Mouse (Mus musculus) hindbrain, postnatal 0 days (tissue): ENCODE measurements around the gene Tlr4. TPM values are rescaled to one million over a fixed set of nuclear protein-coding genes. Genes with fewer than 3 reads are reported as not detected.

Source experiments
- ATAC-seq: fragments of 200-750 bp; cut with Nextera tagmentation; 2 replicates; pipeline ENCODE4 v1.8.0; 2017; ENCODE audit warnings: mild to moderate bottlenecking, moderate TSS enrichment, moderate library complexity
- DNase-seq: peaks from one replicate; pipeline ENCODE4 v3.0.0-alpha.2; 2015; ENCODE audit warnings: low spot score
- H3K27ac ChIP-seq: fragments of 300-500 bp; sonication (generic); 2 replicates; pipeline ENCODE4 v1.5.1; 2014; ENCODE audit warnings: mild to moderate bottlenecking
- H3K27me3 ChIP-seq: fragments of 300-500 bp; sonication (generic); 2 replicates; pipeline ENCODE4 v1.6.1; 2014; ENCODE audit warnings: low read length, mixed read lengths; ENCODE audit not compliant: insufficient read depth
- H3K36me3 ChIP-seq: fragments of 300-500 bp; sonication (generic); 2 replicates; pipeline ENCODE4 v1.6.1; 2014; ENCODE audit warnings: low read length, mixed read lengths; ENCODE audit not compliant: insufficient read depth
- H3K4me1 ChIP-seq: fragments of 300-500 bp; sonication (generic); 2 replicates; pipeline ENCODE4 v1.6.1; 2014; ENCODE audit warnings: antibody characterized with exemption, low read length, mixed read lengths; ENCODE audit not compliant: insufficient read depth
- H3K4me2 ChIP-seq: fragments of 300-500 bp; sonication (generic); 2 replicates; pipeline ENCODE4 v1.6.1; 2014; ENCODE audit warnings: low read depth, mild to moderate bottlenecking, low read length, moderate library complexity, mixed read lengths
- H3K4me3 ChIP-seq: fragments of 300-500 bp; sonication (generic); 2 replicates; pipeline ENCODE4 v1.5.1; 2014; ENCODE audit warnings: low read length
- H3K9ac ChIP-seq: fragments of 300-500 bp; sonication (generic); replicated peaks from 2 replicates; pipeline ENCODE4 v1.6.1; 2014; ENCODE audit warnings: mild to moderate bottlenecking, low read length, moderate library complexity, mixed read lengths
- H3K9me3 ChIP-seq: fragments of 300-500 bp; sonication (generic); 2 replicates; pipeline ENCODE4 v1.6.1; 2016; ENCODE audit warnings: low read length, mixed read lengths
- CTCF ChIP-seq: IDR thresholded peaks from 2 replicates; pipeline ENCODE4 v1.5.1; 2016; ENCODE audit warnings: antibody characterized with exemption, control low read depth, low read depth
- WGBS: fragments of 180-500 bp; shearing (Covaris S2); extraction: QIAGEN DNeasy Blood & Tissue Kit; methylation state at CpG from one replicate; pipeline ENCODE4 v1.1.7; 2014; 5-methylcytosine and 5-hydroxymethylcytosine counted together
- polyA plus RNA-seq: library from polyadenylated mRNA; unstranded; fragments of >200 nt; fragmentation: Nextera tagmentation; extraction: Ambion mirVana; gene quantifications from 2 replicates; pipeline ENCODE4 v1.2.1, GENCODE M21; 2015
- total RNA-seq: library from RNA; depleted of rRNA; stranded (reverse); fragments of >200 nt; gene quantifications from 2 replicates; pipeline ENCODE4 v1.2.3, GENCODE M21; 2014

Gene Tlr4
- total and polyA plus RNA-seq, 2 experiments from 2014 or later, result 0.50 to 6.5 TPM

GRCm38 (mm10) chr4:66923616-66924276, 96.4 kb downstream of the Tlr4 start:
- no peak overlapping the region for H3K27ac ChIP-seq
- no peak overlapping the region for H3K4me3 ChIP-seq
- H3K36me3 ChIP-seq, result no peaks in the 10 kb centered on the region
- H3K27me3 ChIP-seq, result no peaks in the 10 kb centered on the region
- no peaks in the 10 kb centered on the region for H3K9me3 ChIP-seq
- WGBS, result 65% methylated on average over 3 of the region's 3 CpGs
- H3K4me1 ChIP-seq, result no peaks in the 10 kb centered on the region
- TF ChIP-seq CTCF, result peak; percentile 80
- H3K9ac ChIP-seq, result no peak overlapping the region
- no peak overlapping the region for H3K4me2 ChIP-seq
- 0 out of 2 replicates have a peak, but pooled peaks have one; percentile 61 for ATAC-seq
- peak; percentile 81 for DNase-seq

- Histone ChIP-seq H3K9me3 (no peaks in the 10 kb centered on the region), H3K27ac (no peak overlapping the region), H3K4me2 (no peak overlapping the region), H3K9ac (no peak overlapping the region), H3K27me3 (no peaks in the 10 kb centered on the region), H3K36me3 (no peaks in the 10 kb centered on the region), H3K4me3 (no peak overlapping the region), H3K4me1 (no peaks in the 10 kb centered on the region)
- TF ChIP-seq CTCF, result no peak
- ATAC-seq (no peak), DNase-seq (no peak)
- 48% methylated on average over 4 of the region's 4 CpGs for WGBS
Observed at GRCm38 (mm10) chr4:66926066-66926465, 98.7 kb downstream of the Tlr4 start.

- H3K27me3 ChIP-seq, result no peaks in the 10 kb centered on the region
- H3K4me1 ChIP-seq, result no peaks in the 10 kb centered on the region
- H3K9ac ChIP-seq, result no peak overlapping the region
- H3K27ac ChIP-seq, result no peak overlapping the region
- H3K4me3 ChIP-seq, result no peak overlapping the region
- H3K4me2 ChIP-seq, result no peak overlapping the region
- ATAC-seq (no peak), DNase-seq (no peak)
- 61% methylated on average over 2 of the region's 2 CpGs for WGBS
- no peaks in the 10 kb centered on the region for H3K36me3 ChIP-seq
- no peak for TF ChIP-seq CTCF
- no peaks in the 10 kb centered on the region for H3K9me3 ChIP-seq
Observed at GRCm38 (mm10) chr4:66927537-66928088, 100.2 kb downstream of the Tlr4 start.

GRCm38 (mm10) chr4:66938489-66939061, 111.2 kb downstream of the Tlr4 start:
- 62% methylated on average over 4 of the region's 4 CpGs for WGBS
- ATAC-seq, result no peak
- Histone ChIP-seq H3K9me3 (no peaks in the 10 kb centered on the region), H3K27me3 (no peaks in the 10 kb centered on the region), H3K9ac (no peak overlapping the region), H3K4me1 (no peaks in the 10 kb centered on the region), H3K27ac (no peak overlapping the region), H3K36me3 (no peaks in the 10 kb centered on the region), H3K4me2 (no peak overlapping the region), H3K4me3 (no peak overlapping the region)
- no peak for DNase-seq
- no peak for TF ChIP-seq CTCF

- H3K27ac ChIP-seq, result no peak overlapping the region
Observed at GRCm38 (mm10) chr4:66941894-66942293, 114.5 kb downstream of the Tlr4 start.

GRCm38 (mm10) chr4:66943699-66944098, 116.3 kb downstream of the Tlr4 start:
- Histone ChIP-seq H3K27ac (no peak overlapping the region), H3K9me3 (no peaks in the 10 kb centered on the region), H3K36me3 (no peaks in the 10 kb centered on the region), H3K4me3 (no peak overlapping the region), H3K9ac (no peak overlapping the region), H3K4me1 (no peaks in the 10 kb centered on the region), H3K27me3 (no peaks in the 10 kb centered on the region), H3K4me2 (no peak overlapping the region)
- no peak for ATAC-seq
- peak; percentile 15 for DNase-seq
- TF ChIP-seq CTCF, result peak; percentile 46

More at GRCm38 (mm10) chr4:66941894-66942293, 114.5 kb downstream of the Tlr4 start:
- no peak for TF ChIP-seq CTCF
- H3K9ac ChIP-seq, result no peak overlapping the region
- no peak overlapping the region for H3K4me2 ChIP-seq
- no peaks in the 10 kb centered on the region for H3K9me3 ChIP-seq
- no peaks in the 10 kb centered on the region for H3K36me3 ChIP-seq
- WGBS, result 89% methylated on average over 1 of the region's 1 CpGs
- H3K4me1 ChIP-seq, result no peaks in the 10 kb centered on the region
- ATAC-seq, result no peak
- H3K4me3 ChIP-seq, result no peak overlapping the region
- H3K27me3 ChIP-seq, result no peaks in the 10 kb centered on the region
- DNase-seq, result no peak

GRCm38 (mm10) chr4:66947657-66948056, 120.3 kb downstream of the Tlr4 start:
- H3K9me3 ChIP-seq, result no peaks in the 10 kb centered on the region

More at GRCm38 (mm10) chr4:66947657-66948056, 120.3 kb downstream of the Tlr4 start:
- Histone ChIP-seq H3K36me3 (no peaks in the 10 kb centered on the region), H3K4me1 (no peaks in the 10 kb centered on the region), H3K27ac (no peak overlapping the region), H3K9ac (no peak overlapping the region), H3K4me2 (no peak overlapping the region), H3K27me3 (no peaks in the 10 kb centered on the region), H3K4me3 (no peak overlapping the region)
- ATAC-seq (no peak), DNase-seq (no peak)
- 32% methylated on average over 1 of the region's 1 CpGs for WGBS
- TF ChIP-seq CTCF, result no peak
